Mouse (Mus musculus): ENCODE data around the gene Higd1c.

GRCm38 (mm10) chr15:100403318-100404000 lies 39.1 kb downstream of the Higd1c start:
- TF ChIP-seq POLR2A (IDR thresholded peaks at IDR 0.05; ENCODE audit: low read depth, low read length): no peak
- TF ChIP-seq CTCF (conservative IDR thresholded peaks at IDR 0.05; ENCODE audit: insufficient read depth, insufficient read length, low read depth, low read length): no peak

Data from kidney, adult 2 months (tissue).